Mouse (Mus musculus) liver, postnatal 0 days (tissue): ENCODE measurements around the gene Ankrd13d.

Source experiments
- CTCF ChIP-seq: sonication (generic); IDR thresholded peaks from 2 replicates; pipeline ENCODE4 v1.5.1; 2016; ENCODE audit warnings: antibody characterized with exemption, low read depth
- EP300 ChIP-seq: IDR thresholded peaks from 2 replicates; pipeline ENCODE4 v1.6.1; 2016; ENCODE audit warnings: antibody characterized with exemption, low read depth, mild to moderate bottlenecking

- TF ChIP-seq CTCF, result no peak
- no peak for TF ChIP-seq EP300
These were observed 12.8 kb downstream of the Ankrd13d start for GRCm38 (mm10) chr19:4270187-4270586.
